Mouse (Mus musculus) bone marrow macrophage, adult 2 months (primary cell): ENCODE data around the gene Chmp6.

Experiments
- CTCF ChIP-seq: IDR thresholded peaks from 2 replicates; pipeline ENCODE4 v1.5.1; 2012; ENCODE audit warnings: low read depth, mild to moderate bottlenecking, low read length, moderate library complexity
- POLR2A ChIP-seq: IDR thresholded peaks from 2 replicates; pipeline ENCODE4 v1.6.1; 2012; ENCODE audit warnings: mild to moderate bottlenecking, low read depth, low read length, borderline replicate concordance

DNA sequence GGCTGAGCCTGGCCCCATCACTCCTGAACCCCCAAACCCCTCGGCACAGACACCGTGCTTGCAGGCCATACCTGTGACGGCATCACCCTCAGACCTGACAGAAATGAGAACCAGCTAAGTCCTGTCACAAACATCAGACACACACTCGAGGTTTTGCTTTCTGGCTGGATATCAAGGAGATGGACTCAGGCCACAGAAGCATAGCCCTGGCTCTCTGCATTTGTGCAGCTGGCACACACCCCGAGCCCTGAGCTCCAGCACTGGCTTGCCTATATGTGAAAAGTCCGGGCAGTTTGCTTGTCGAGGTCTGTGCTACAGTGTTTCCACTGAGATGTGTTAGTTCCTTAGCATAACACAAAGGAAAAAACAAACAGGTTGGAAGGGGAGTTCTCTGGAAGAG is 5.5 kb upstream of the Chmp6 start:
- no peak for TF ChIP-seq CTCF
- no peak for TF ChIP-seq POLR2A
